Comparison of ENCODE assay signal across 8 mouse cellular contexts in the genomic region with DNA sequence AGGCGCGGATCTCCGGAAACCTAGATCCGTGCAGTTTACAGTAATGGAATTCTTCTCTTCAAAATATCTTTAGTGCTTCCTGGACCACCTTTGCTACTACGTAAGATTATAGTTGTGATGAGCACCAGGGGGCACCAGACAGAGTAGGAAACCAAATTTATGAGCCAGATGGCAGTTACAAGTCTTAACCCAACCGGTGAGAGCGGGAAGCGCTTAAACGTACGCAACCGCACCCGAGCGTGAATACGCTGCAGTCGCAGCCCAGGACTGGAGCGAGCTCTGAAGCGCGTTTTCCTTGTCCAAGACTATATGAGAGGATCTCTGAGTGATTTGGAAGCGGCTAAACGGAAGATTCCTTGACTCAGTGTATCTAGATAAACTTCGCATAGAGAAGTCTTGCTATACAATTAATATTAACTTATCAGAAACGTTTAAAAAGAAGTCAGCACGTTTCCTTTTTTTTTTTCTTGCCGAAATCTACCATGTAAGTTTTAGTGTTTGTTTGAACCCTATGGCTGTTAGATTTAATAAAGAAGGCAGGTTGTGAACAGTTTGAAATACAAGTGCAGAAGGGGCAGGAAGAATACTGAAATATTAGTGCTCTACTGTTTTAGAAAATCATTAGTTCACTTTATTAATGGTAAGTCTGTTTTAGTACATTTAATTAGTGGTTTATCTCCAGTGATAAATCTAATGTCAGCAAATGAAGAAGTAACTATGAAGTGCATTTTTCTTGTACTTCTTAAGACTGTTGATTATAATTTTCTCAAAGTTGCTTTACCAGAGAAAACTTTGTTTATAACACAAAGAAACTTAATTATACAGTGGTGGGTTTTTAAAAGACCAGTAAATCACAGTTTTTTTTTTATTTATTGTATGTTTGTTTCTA. TPM values are rescaled to one million over a fixed set of nuclear protein-coding genes. Genes with fewer than 3 reads are reported as not detected.
A peak's percentile ranks its signal among the peaks of the same experiment; 100 is the strongest.
DNase-seq lines count a peak whose midpoint lies in the region; ATAC-seq lines count a peak whose summit lies in the region.

No protein-coding gene starts in this region.

- peak overlapping the region; percentile 85 for H3K27ac ChIP-seq in embryonic facial prominence, embryonic 14.5 days (replicated peaks; ENCODE audit: low read depth, low read length)
- peak overlapping the region; percentile 79; the same call in 1 of the 2 replicates for H3K27ac ChIP-seq in limb, embryonic 12.5 days
- H3K27ac ChIP-seq in midbrain, embryonic 14.5 days (replicated peaks; ENCODE audit: low read depth, low read length): no peak overlapping the region

- H3K4me1 ChIP-seq in embryonic facial prominence, embryonic 14.5 days (ENCODE audit: control insufficient read depth, insufficient read depth, low read length): peaks cover 13% of the 10 kb centered on the region
- peaks cover 13% of the 10 kb centered on the region for H3K4me1 ChIP-seq in limb, embryonic 12.5 days (replicated peaks)
- H3K4me1 ChIP-seq in midbrain, embryonic 14.5 days (ENCODE audit: control insufficient read depth, insufficient read depth, low read length): peaks cover 17% of the 10 kb centered on the region

- no peaks in the 10 kb centered on the region for H3K27me3 ChIP-seq in embryonic facial prominence, embryonic 14.5 days (replicated peaks; ENCODE audit: control insufficient read depth, insufficient read depth, low read length)
- H3K27me3 ChIP-seq in limb, embryonic 12.5 days: peaks cover 3% of the 10 kb centered on the region; the same call in 1 of the 2 replicates
- H3K27me3 ChIP-seq in midbrain, embryonic 14.5 days (ENCODE audit: control insufficient read depth, insufficient read depth, low read length): no peaks in the 10 kb centered on the region

- peak overlapping the region; percentile 43 for H3K9ac ChIP-seq in embryonic facial prominence, embryonic 14.5 days (ENCODE audit: low read depth, low read length)
- H3K9ac ChIP-seq in limb, embryonic 12.5 days (replicated peaks): peak overlapping the region; percentile 50; the same call in 1 of the 2 replicates
- no peak overlapping the region for H3K9ac ChIP-seq in midbrain, embryonic 14.5 days (replicated peaks; ENCODE audit: low read length)

- under 1% methylated on average over 24 of the region's 24 CpGs for WGBS in embryonic facial prominence, embryonic 14.5 days
- 2% methylated on average over 24 of the region's 24 CpGs for WGBS in limb, embryonic 12.5 days
- 2% methylated on average over 24 of the region's 24 CpGs for WGBS in midbrain, embryonic 14.5 days

- peak overlapping the region; percentile 88 for H3K4me3 ChIP-seq in embryonic facial prominence, embryonic 14.5 days (ENCODE audit: low read depth, low read length)
- H3K4me3 ChIP-seq in limb, embryonic 12.5 days (replicated peaks): peak overlapping the region; percentile 85
- peak overlapping the region; percentile 84 for H3K4me3 ChIP-seq in midbrain, embryonic 14.5 days (replicated peaks; ENCODE audit: low read depth, low read length)

- ATAC-seq in embryonic facial prominence, embryonic 14.5 days (ENCODE audit: low read depth): peak; percentile 34
- ATAC-seq in limb, embryonic 12.5 days (ENCODE audit: insufficient number of reproducible peaks, insufficient read depth, low FRiP score, low TSS enrichment, low read depth): 0 out of 2 replicates have a peak, but pooled peaks have one; percentile 12
- ATAC-seq in midbrain, embryonic 14.5 days (ENCODE audit: low FRiP score, low TSS enrichment): no peak

- H3K9me3 ChIP-seq in embryonic facial prominence, embryonic 14.5 days (ENCODE audit: control insufficient read depth, low read length): no peaks in the 10 kb centered on the region
- no peaks in the 10 kb centered on the region for H3K9me3 ChIP-seq in limb, embryonic 12.5 days
- H3K9me3 ChIP-seq in midbrain, embryonic 14.5 days (ENCODE audit: control insufficient read depth, low read length): no peaks in the 10 kb centered on the region

- H3K4me2 ChIP-seq in embryonic facial prominence, embryonic 14.5 days (ENCODE audit: low read depth, low read length): peak overlapping the region; percentile 89
- peak overlapping the region; percentile 97 for H3K4me2 ChIP-seq in limb, embryonic 12.5 days
- peak overlapping the region; percentile 72 for H3K4me2 ChIP-seq in midbrain, embryonic 14.5 days (ENCODE audit: low read length)

- DNase-seq in 3T3-L1 (ENCODE audit: low read depth, low spot score): peak; percentile 99
- DNase-seq in adrenal gland, postnatal 25 days: peak; percentile 61
- DNase-seq in embryonic facial prominence, embryonic 14.5 days (ENCODE audit: low spot score): peak; percentile 97
- DNase-seq in heart, adult 8-10 months (ENCODE audit: low spot score): peak; percentile 88
- peak; percentile 83 to 84 for DNase-seq in kidney, adult 8-10 months
- DNase-seq in midbrain, embryonic 14.5 days: peak; percentile 93
- peak; percentile 74 for DNase-seq in spleen, adult 12 weeks (ENCODE audit: low spot score)

- H3K36me3 ChIP-seq in embryonic facial prominence, embryonic 14.5 days (ENCODE audit: control insufficient read depth, insufficient read depth, low read length): no peaks in the 10 kb centered on the region
- 0 out of 2 replicates have a peak, but pooled peaks cover 1% of the 10 kb centered on the region for H3K36me3 ChIP-seq in limb, embryonic 12.5 days
- no peaks in the 10 kb centered on the region for H3K36me3 ChIP-seq in midbrain, embryonic 14.5 days (ENCODE audit: control insufficient read depth, insufficient read depth, low read length)

RNA-seq across cellular contexts. Expression of a gene that starts 1.4 kb away (rescaled TPM):
- total RNA-seq in adrenal gland, postnatal 25 days (2021): 201 and 279 TPM in 2 replicates
- 73.3 and 83.9 TPM in 2 replicates for polyA plus RNA-seq in embryonic facial prominence, embryonic 14.5 days (2014; fragmentation: Nextera tagmentation; extraction: Ambion mirVana)
- 100 to 1,000 TPM; 363 to 494 (median 444) TPM for total RNA-seq in heart, adult 8-10 months (2022)
- polyA plus RNA-seq in limb, embryonic 12.5 days (2016; fragmentation: Nextera tagmentation; extraction: Ambion mirVana): 58.6 and 67.7 TPM in 2 replicates
- polyA plus RNA-seq in midbrain, embryonic 14.5 days (2014; fragmentation: Nextera tagmentation; extraction: Ambion mirVana): 55.9 and 60.4 TPM in 2 replicates

RNA-seq across cellular contexts. Expression of a gene that starts 53.2 kb away (rescaled TPM):
- total RNA-seq in adrenal gland, postnatal 25 days (2021): not detected in 2 replicates
- polyA plus RNA-seq in embryonic facial prominence, embryonic 14.5 days (2014; fragmentation: Nextera tagmentation; extraction: Ambion mirVana): 0.61 and 0.69 TPM in 2 replicates
- total RNA-seq in heart, adult 8-10 months (2022): not detected
- not detected in 2 replicates for polyA plus RNA-seq in limb, embryonic 12.5 days (2016; fragmentation: Nextera tagmentation; extraction: Ambion mirVana)
- polyA plus RNA-seq in midbrain, embryonic 14.5 days (2014; fragmentation: Nextera tagmentation; extraction: Ambion mirVana): not detected in 2 replicates
